Comparison of ENCODE assay signal across 9 mouse cellular contexts in genomic region chr6:103511290-103511971, GRCm38 (mm10). TPM values are rescaled to one million over a fixed set of nuclear protein-coding genes. Genes with fewer than 3 reads are reported as not detected.
DNase-seq lines count a peak whose midpoint lies in the region; ATAC-seq lines count a peak whose summit lies in the region.
"Had no signal": no experiment of that assay in that cellular context is flagged by ENCODE, and none has a peak within 500 bp of the region (broad histone marks: within the 10 kb centered on the region; RNA-seq: fewer than 3 reads in every experiment).

No protein-coding gene starts in this region.

- ATAC-seq in heart, embryonic 14.5 days (ENCODE audit: insufficient number of reproducible peaks, insufficient read depth, low FRiP score, low read depth) = no peak
- ATAC-seq in hindbrain, embryonic 13.5 days (ENCODE audit: low FRiP score) = peak; percentile 71
- ATAC-seq in midbrain, embryonic 15.5 days (replicated peaks) = peak; percentile 74

- peaks cover 47% of the 10 kb centered on the region for H3K27me3 ChIP-seq in heart, embryonic 14.5 days (ENCODE audit: control insufficient read depth, insufficient read depth, low read length)
- H3K27me3 ChIP-seq in hindbrain, embryonic 13.5 days = no peaks in the 10 kb centered on the region
- H3K27me3 ChIP-seq in midbrain, embryonic 15.5 days (replicated peaks) = 0 out of 2 replicates have a peak, but pooled peaks cover 2% of the 10 kb centered on the region
- H3K27me3 ChIP-seq: CH12.LX had no signal

- peak overlapping the region; percentile 64 for H3K4me2 ChIP-seq in heart, embryonic 14.5 days (ENCODE audit: low read length)
- peak overlapping the region; percentile 69 for H3K4me2 ChIP-seq in hindbrain, embryonic 13.5 days
- H3K4me2 ChIP-seq in midbrain, embryonic 15.5 days = peak overlapping the region; percentile 71

- WGBS in heart, embryonic 14.5 days = 10% methylated on average over 18 of the region's 18 CpGs
- WGBS in hindbrain, embryonic 13.5 days = 3% methylated on average over 18 of the region's 18 CpGs
- 3% methylated on average over 18 of the region's 18 CpGs for WGBS in midbrain, embryonic 15.5 days

- no peak for DNase-seq in heart, adult 9 months (ENCODE audit: low spot score in 2 of 2)
- peak; percentile 7 for DNase-seq in CD4-positive, CD25-positive, alpha-beta regulatory T cell, adult 2 months (ENCODE audit: low read depth, low spot score)
- peak; percentile 75 to 80 for DNase-seq in cerebellum, postnatal 14 days
- no peak for DNase-seq in ovary, adult 18-20 months (ENCODE audit: low spot score)
- no peak for DNase-seq in ovary, postnatal 10 days (ENCODE audit: low spot score)

- no peaks in the 10 kb centered on the region for H3K36me3 ChIP-seq in heart, embryonic 14.5 days (ENCODE audit: control insufficient read depth, insufficient read depth, low read length)
- H3K36me3 ChIP-seq in hindbrain, embryonic 13.5 days = no peaks in the 10 kb centered on the region
- H3K36me3 ChIP-seq in midbrain, embryonic 15.5 days (replicated peaks) = no peaks in the 10 kb centered on the region

- peak overlapping the region in 1 of 2 experiments; percentile 31; a peak in 2 of 4 replicates for H3K4me3 ChIP-seq in heart, embryonic 14.5 days (ENCODE audit: control insufficient read depth in 1 of 2, insufficient read depth in 1 of 2, low read depth in 1 of 2, low read length in 2 of 2)
- H3K4me3 ChIP-seq in hindbrain, embryonic 13.5 days = peak overlapping the region; percentile 63
- peak overlapping the region; percentile 60 for H3K4me3 ChIP-seq in midbrain, embryonic 15.5 days

- H3K9ac ChIP-seq in heart, embryonic 14.5 days (ENCODE audit: low read length) = no peak overlapping the region
- H3K9ac ChIP-seq in hindbrain, embryonic 13.5 days = peak overlapping the region; percentile 92
- peak overlapping the region; percentile 68 for H3K9ac ChIP-seq in midbrain, embryonic 15.5 days

- no peaks in the 10 kb centered on the region for H3K9me3 ChIP-seq in heart, embryonic 14.5 days (ENCODE audit: control insufficient read depth, low read length)
- H3K9me3 ChIP-seq in hindbrain, embryonic 13.5 days = no peaks in the 10 kb centered on the region
- H3K9me3 ChIP-seq in midbrain, embryonic 15.5 days = no peaks in the 10 kb centered on the region

- no peak overlapping the region for H3K27ac ChIP-seq in heart, embryonic 14.5 days (replicated peaks in 1 of 2; ENCODE audit: control insufficient read depth in 1 of 2, insufficient read depth in 1 of 2, low read depth in 2 of 2, low read length in 2 of 2)
- peak overlapping the region; percentile 95 for H3K27ac ChIP-seq in hindbrain, embryonic 13.5 days
- H3K27ac ChIP-seq in midbrain, embryonic 15.5 days = peak overlapping the region; percentile 95

- H3K4me1 ChIP-seq in heart, embryonic 14.5 days (ENCODE audit: control insufficient read depth in 2 of 2, insufficient read depth in 2 of 2, low read length in 2 of 2) = peaks cover 0 to 8% of the 10 kb centered on the region in 2 experiments; a peak in 2 of 4 replicates
- H3K4me1 ChIP-seq in hindbrain, embryonic 13.5 days (replicated peaks) = peaks cover 56% of the 10 kb centered on the region
- H3K4me1 ChIP-seq in midbrain, embryonic 15.5 days = peaks cover 23% of the 10 kb centered on the region

RNA-seq across cellular contexts. Expression of gene Chl1, which starts 1.0 kb away (rescaled TPM):
- 0.42 TPM in 1 of 2 replicates, not detected in the other for polyA plus RNA-seq in heart, embryonic 14.5 days (2014; fragmentation: Nextera tagmentation; extraction: Ambion mirVana)
- 108 and 117 TPM in 2 replicates for polyA plus RNA-seq in hindbrain, embryonic 13.5 days (2015; fragmentation: Nextera tagmentation; extraction: Ambion mirVana)
- 141 and 166 TPM in 2 replicates for polyA plus RNA-seq in midbrain, embryonic 15.5 days (2015; fragmentation: Nextera tagmentation; extraction: Ambion mirVana)

Comparison
In these comparisons a context has a peak if more than half of its experiments do, and no peak if none do; other contexts are left out.
1. H3K27ac ChIP-seq: peak in hindbrain, embryonic 13.5 days (single experiment) and midbrain, embryonic 15.5 days (single experiment); none in heart, embryonic 14.5 days (0 of 2).
2. DNase-seq: peak in CD4-positive, CD25-positive, alpha-beta regulatory T cell, adult 2 months (single experiment) and cerebellum, postnatal 14 days (2 of 2); none in heart, adult 9 months (0 of 2), ovary, adult 18-20 months (single experiment) and ovary, postnatal 10 days (single experiment).
3. RNA of gene Chl1, which starts 1.0 kb away (polyA plus RNA-seq): 141 to 166 TPM in midbrain, embryonic 15.5 days and 108 to 117 TPM in hindbrain, embryonic 13.5 days; 0.42 TPM in heart, embryonic 14.5 days; every median in the first group is over 10 times any median in the second.
4. Peak in every context shown above with its lines, with median percentiles within 50 percentile points of each other: H3K4me2 ChIP-seq.